Mouse (Mus musculus) heart, adult 2 months (tissue): ENCODE results near the gene Susd6.

Experiments used
- CTCF ChIP-seq: fragments of 200-600 bp; IDR thresholded peaks from 2 replicates; pipeline ENCODE4 v1.8.1; 2022; ENCODE audit warnings: antibody characterized with exemption, mild to moderate bottlenecking, moderate library complexity
- EP300 ChIP-seq: fragments of 200-500 bp; IDR thresholded peaks from 2 replicates; pipeline ENCODE4 v1.6.1; 2011; ENCODE audit warnings: low read depth, low read length, control low read depth; ENCODE audit not compliant: insufficient read depth

DNA sequence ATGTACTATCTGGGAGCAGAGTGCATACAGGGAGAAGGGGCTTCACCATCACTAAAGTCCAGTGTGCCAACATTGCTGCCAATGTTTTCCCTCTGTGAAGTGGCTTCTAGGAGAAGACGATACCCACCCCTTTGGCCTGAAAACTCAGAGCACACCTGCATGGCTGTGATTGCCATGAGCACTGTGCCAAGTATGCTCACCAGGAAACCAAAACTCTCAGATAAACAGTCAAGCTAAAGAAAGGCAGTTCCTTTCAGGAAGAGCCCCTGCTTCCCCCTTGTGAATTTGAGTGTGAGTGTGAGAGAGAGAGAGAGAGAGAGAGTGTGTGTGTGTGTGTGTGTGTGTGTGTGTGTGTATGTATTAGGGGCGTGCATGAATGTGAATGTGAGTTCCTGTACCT is 40.5 kb downstream of the Susd6 start:
- TF ChIP-seq CTCF (no peak), EP300 (peak; percentile 37; the same call in 1 of the 2 replicates)
